Mouse (Mus musculus) bone marrow macrophage, adult 2 months (primary cell): Measurements from ENCODE around the gene Pdpk1. TPM values are rescaled to one million over a fixed set of nuclear protein-coding genes. Genes with fewer than 3 reads are reported as not detected.

Experiments used
- H3K27ac ChIP-seq: 2 replicates; pipeline ENCODE4 v1.5.1; 2012; ENCODE audit warnings: low read depth, low read length; ENCODE audit not compliant: insufficient read depth
- H3K4me1 ChIP-seq: 2 replicates; pipeline ENCODE4 v1.6.1; 2012; ENCODE audit warnings: low read length; ENCODE audit not compliant: control insufficient read depth, insufficient read depth
- H3K4me3 ChIP-seq: 2 replicates; pipeline ENCODE4 v1.5.1; 2012; ENCODE audit warnings: mild to moderate bottlenecking, low read length, moderate library complexity; ENCODE audit not compliant: insufficient read depth
- CTCF ChIP-seq: IDR thresholded peaks from 2 replicates; pipeline ENCODE4 v1.5.1; 2012; ENCODE audit warnings: low read depth, mild to moderate bottlenecking, low read length, moderate library complexity
- POLR2A ChIP-seq: IDR thresholded peaks from 2 replicates; pipeline ENCODE4 v1.6.1; 2012; ENCODE audit warnings: mild to moderate bottlenecking, low read depth, low read length, borderline replicate concordance
- polyA plus RNA-seq: library from polyadenylated mRNA; stranded (reverse); fragments of >200 nt; gene quantifications from 2 replicates; pipeline ENCODE4 v1.2.4, GENCODE M21; 2012; ENCODE audit not compliant: missing spikeins, insufficient read depth, insufficient read length

The Pdpk1 gene
- polyA plus RNA-seq, 1 experiment, result 39.6 TPM

DNA sequence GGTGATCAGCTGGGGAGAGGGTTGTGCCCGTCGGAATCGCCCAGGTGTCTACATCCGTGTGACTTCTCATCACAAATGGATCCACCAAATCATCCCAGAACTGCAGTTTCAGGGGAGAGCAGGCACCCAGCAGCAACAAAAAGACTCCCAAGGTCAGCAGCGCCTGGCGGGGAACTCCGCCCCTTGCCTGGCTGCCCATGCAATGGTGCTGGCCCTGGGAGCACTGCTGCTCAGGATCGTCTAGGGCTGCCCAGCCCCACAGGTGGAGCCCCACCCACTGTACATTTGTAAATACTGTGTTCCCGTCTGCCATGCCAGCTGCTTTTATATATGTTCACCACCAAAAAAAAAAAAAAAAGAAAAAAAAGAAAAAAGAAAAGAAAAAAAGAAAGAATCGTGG lies 105.1 kb downstream of the Pdpk1 start:
- TF ChIP-seq CTCF, result no peak
- no peak for TF ChIP-seq POLR2A
- Histone ChIP-seq H3K27ac (no peak overlapping the region), H3K4me3 (no peak overlapping the region), H3K4me1 (no peaks in the 10 kb centered on the region)

DNA sequence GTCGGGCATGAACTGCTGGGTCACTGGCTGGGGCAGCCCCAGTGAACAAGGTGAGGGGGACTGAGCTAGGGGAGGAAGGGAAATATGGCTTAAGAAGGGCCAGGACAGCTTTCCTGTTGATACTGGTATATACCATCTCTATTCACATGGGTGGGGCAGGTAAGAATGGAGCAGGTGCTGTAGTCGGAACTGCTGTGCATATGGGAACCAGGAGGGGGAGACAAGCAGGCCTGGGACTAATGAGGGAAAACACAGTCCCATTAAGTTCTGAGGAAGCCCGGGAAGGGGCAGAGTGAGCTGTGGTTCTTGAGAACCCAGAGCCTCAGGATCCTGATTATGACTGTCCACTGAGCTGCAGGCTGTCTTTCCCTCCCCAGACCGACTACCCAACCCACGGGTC lies 106.2 kb downstream of the Pdpk1 start:
- TF ChIP-seq CTCF, result no peak
- TF ChIP-seq POLR2A, result no peak

DNA sequence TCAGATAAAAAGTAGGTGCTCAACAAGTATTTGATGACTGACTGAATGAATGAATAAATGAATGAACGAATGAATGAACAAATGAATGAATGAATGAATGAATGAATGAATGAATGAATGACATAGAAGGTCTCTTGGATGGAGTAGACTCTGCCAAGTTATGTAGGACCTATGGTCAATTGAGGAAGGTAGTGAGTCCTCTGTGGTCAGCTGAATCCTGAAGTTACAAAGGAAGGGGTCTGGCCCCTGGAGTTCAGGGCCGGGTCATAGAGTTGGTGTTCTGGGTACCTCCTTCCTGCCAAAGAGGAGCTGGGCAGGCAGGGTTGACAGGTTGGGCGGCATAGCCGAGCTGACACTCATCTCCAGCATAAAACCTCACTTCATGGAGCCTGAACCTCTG lies 112.9 kb downstream of the Pdpk1 start, which contains the start of gene Prss27:
Prss27 (plus strand) TSS at position 301 of the 400 bp plus-strand sequence.
- Histone ChIP-seq H3K4me1 (no peaks in the 10 kb centered on the region), H3K27ac (no peak within 1 kb of the TSS), H3K4me3 (0 out of 2 replicates have a peak within 1 kb of the TSS, but pooled peaks have one; percentile 1)
- TF ChIP-seq POLR2A (no peak), CTCF (no peak)

More for the DNA sequence above, 106.2 kb downstream of the Pdpk1 start:
- Histone ChIP-seq H3K4me1 (no peaks in the 10 kb centered on the region), H3K27ac (no peak overlapping the region), H3K4me3 (no peak overlapping the region)

DNA sequence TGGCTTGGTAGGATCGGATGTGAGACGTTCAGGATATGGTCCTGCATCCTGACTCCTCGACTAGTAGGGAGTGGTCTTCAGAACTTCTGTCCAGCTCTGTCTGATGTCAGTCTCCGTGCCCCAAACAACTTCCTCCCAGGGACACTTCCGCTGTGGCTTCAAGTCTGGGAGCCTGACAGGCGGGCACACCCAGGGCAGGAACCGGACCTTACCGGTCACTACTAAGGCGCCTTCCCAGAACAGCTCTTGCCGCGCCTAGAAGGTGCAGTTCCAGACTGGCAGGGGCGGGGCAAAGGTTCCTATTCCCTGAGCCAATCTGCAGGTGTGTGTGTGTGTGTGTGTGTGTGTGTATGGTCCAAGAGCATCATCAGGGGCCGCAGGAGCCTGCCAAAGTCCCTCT lies 113.4 kb downstream of the Pdpk1 start:
- TF ChIP-seq POLR2A, result no peak
- TF ChIP-seq CTCF, result no peak
- H3K4me1 ChIP-seq, result no peaks in the 10 kb centered on the region
- H3K4me3 ChIP-seq, result 0 out of 2 replicates have a peak overlapping the region, but pooled peaks have one; percentile 1

DNA sequence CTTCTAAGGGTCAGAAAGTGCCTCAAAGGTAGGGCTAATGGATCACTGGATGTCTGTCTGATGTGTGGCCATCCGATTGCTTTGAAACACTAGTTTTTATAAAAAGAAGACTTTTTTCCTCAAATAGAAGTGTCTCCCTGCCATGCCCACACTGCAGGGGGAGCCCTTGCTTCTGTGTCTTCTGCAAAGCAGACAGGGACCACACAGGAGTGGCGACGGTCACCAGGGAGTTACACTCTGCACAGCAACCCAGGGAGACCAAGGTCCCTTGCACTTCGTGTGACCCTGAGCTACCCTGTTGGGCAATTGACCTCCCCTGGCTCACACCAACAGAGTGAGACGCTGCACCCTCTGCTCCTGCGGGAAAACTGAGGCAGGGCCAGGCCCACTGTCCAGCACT lies 113.8 kb downstream of the Pdpk1 start:
- TF ChIP-seq CTCF (peak; percentile 35; the same call in 1 of the 2 replicates), POLR2A (no peak)
- no peak overlapping the region for H3K27ac ChIP-seq
- H3K4me1 ChIP-seq, result no peaks in the 10 kb centered on the region
- H3K4me3 ChIP-seq, result 0 out of 2 replicates have a peak overlapping the region, but pooled peaks have one; percentile 1

More for the DNA sequence above, 113.4 kb downstream of the Pdpk1 start:
- no peak overlapping the region for H3K27ac ChIP-seq

DNA sequence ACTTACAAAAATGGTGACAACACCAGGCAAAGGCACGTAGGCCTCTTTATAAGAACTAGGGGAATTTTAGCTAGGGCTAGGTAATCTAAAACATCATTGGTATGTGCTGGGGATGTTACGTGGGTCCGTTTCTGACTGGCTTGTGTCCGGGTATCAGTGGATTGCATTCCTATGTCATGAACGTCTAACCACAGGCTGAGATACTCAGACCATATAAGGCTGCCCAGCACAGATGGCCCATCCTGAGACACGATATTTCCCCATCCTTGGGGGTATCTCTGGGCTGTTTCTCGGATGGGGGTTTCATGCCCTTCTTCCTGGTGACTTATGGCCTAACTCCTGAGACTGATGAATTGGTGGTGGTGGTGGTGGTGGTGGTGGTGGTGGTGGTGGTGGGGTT lies 115.6 kb downstream of the Pdpk1 start:
- H3K4me1 ChIP-seq, result no peaks in the 10 kb centered on the region
- no peak overlapping the region for H3K27ac ChIP-seq
- TF ChIP-seq CTCF (no peak), POLR2A (no peak)
- H3K4me3 ChIP-seq, result no peak overlapping the region

DNA sequence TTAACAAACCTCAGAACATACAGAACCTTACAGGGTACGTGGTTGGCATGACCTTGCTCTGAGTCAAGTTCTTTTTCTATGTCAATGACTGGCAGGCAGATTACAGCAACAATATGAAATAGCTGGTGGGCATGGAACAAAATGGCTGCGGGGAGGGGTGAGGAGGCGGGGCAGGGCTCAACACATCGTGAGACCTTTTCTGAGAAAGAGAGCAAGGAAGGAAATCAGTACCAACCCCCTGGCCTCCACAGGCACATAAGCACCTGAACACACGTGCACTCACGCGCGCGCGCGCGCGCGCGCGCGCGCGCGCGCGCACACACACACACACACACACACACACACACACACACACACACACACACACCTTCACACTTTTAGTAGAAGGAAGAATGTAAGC lies 120.2 kb downstream of the Pdpk1 start:
- Histone ChIP-seq H3K4me3 (no peak overlapping the region), H3K4me1 (no peaks in the 10 kb centered on the region), H3K27ac (no peak overlapping the region)
- no peak for TF ChIP-seq CTCF
- no peak for TF ChIP-seq POLR2A

DNA sequence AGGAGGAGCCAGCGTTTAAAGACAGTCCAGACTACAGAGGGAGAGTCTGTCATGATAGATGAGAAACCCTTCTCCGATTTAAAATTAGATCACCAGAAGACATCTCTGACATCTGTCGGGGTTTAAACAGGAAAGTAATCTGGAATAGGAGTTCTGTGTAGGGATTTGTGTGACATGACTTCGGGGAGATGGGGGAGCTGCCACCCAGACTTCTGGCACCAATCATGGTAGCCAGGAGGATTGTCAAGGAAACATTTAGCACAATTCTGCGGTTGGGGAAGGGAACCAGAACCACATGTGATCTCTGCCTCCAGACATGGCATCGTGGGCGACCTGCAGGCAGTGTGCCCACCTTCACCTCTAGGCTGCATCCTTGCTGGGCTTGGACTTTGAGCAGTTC lies 121.2 kb downstream of the Pdpk1 start:
- TF ChIP-seq POLR2A (no peak), CTCF (no peak)

More for the DNA sequence above, 121.2 kb downstream of the Pdpk1 start:
- no peaks in the 10 kb centered on the region for H3K4me1 ChIP-seq
- no peak overlapping the region for H3K4me3 ChIP-seq
- no peak overlapping the region for H3K27ac ChIP-seq

Other genes starting within 250 kb of the Pdpk1 start
- gene Dcpp3, start 233.5 kb downstream of the Pdpk1 start, polyA plus RNA-seq, result not detected in 2 replicates
- gene Sbp, start 209.3 kb downstream of the Pdpk1 start, polyA plus RNA-seq, result not detected in 2 replicates
- gene Sbpl, start 195.7 kb downstream of the Pdpk1 start, polyA plus RNA-seq, result not detected in 2 replicates
- gene Prss30, start 170.4 kb downstream of the Pdpk1 start, polyA plus RNA-seq, result 0.44 and 1.7 TPM in 2 replicates
- gene Prss22, start 152.8 kb downstream of the Pdpk1 start, polyA plus RNA-seq, result not detected in 2 replicates
- not detected in 2 replicates for gene Prss27, start 112.8 kb downstream of the Pdpk1 start, polyA plus RNA-seq
- gene Kctd5, start 77.4 kb downstream of the Pdpk1 start, polyA plus RNA-seq, result 13.1 and 15.9 TPM in 2 replicates
- gene Amdhd2, start 12.8 kb upstream of the Pdpk1 start, polyA plus RNA-seq, result 89.6 and 118 TPM in 2 replicates
- gene Atp6v0c, start 18.8 kb upstream of the Pdpk1 start, polyA plus RNA-seq, result 1,159 and 1,346 TPM in 2 replicates
- 23.0 and 24.0 TPM in 2 replicates for gene Tbc1d24, start 54.6 kb upstream of the Pdpk1 start, polyA plus RNA-seq
- 0.47 TPM in 1 of 2 replicates, not detected in the other for gene Ntn3, start 58.6 kb upstream of the Pdpk1 start, polyA plus RNA-seq
- gene Tedc2, start 69.9 kb upstream of the Pdpk1 start, polyA plus RNA-seq, result 7.7 and 8.5 TPM in 2 replicates
- gene Ccnf, start 100.6 kb upstream of the Pdpk1 start, polyA plus RNA-seq, result 25.8 and 33.4 TPM in 2 replicates
- gene Abca17, start 200.1 kb upstream of the Pdpk1 start, polyA plus RNA-seq, result 0.40 TPM in 1 of 2 replicates, not detected in the other
- 41.7 and 49.0 TPM in 2 replicates for gene Abca3, start 201.0 kb upstream of the Pdpk1 start, polyA plus RNA-seq